Mouse (Mus musculus): ENCODE results near the gene Ntsr2. TPM values are rescaled to one million over a fixed set of nuclear protein-coding genes. Genes with fewer than 3 reads are reported as not detected.

The Ntsr2 gene
- total RNA-seq, 2 experiments from 2014 or later: 63.1 to 78.5 TPM

Other genes starting within 250 kb of the Ntsr2 start
- 10 to 100 TPM; 14.4 to 15.4 TPM for gene Lpin1, start 42.4 kb upstream of the Ntsr2 start, total RNA-seq (2021)
- gene Greb1, start 147.5 kb downstream of the Ntsr2 start, total RNA-seq (2021): 1 to 10 TPM in 1 of 2 experiments, under 1 TPM in 1; 0.41 to 1.2 TPM
- gene E2f6, start 157.6 kb downstream of the Ntsr2 start, total RNA-seq (2021): 10 to 100 TPM; 22.0 to 22.8 TPM
- gene Rock2, start 241.5 kb downstream of the Ntsr2 start, total RNA-seq (2021): 10 to 100 TPM; 67.8 to 71.2 TPM